Mouse (Mus musculus) kidney, postnatal 10 days (tissue): ENCODE results near the gene Fbxo6.
"Not testable (repeated sequence)": the region's sequence is repeated elsewhere in the genome, so short reads cannot be mapped to it uniquely, and the experiment has no call there.

Source experiments
- DNase-seq: peaks from one replicate; pipeline ENCODE4 v3.0.0; 2021; ENCODE audit warnings: mixed read lengths

Gene Fbxo6

DNA sequence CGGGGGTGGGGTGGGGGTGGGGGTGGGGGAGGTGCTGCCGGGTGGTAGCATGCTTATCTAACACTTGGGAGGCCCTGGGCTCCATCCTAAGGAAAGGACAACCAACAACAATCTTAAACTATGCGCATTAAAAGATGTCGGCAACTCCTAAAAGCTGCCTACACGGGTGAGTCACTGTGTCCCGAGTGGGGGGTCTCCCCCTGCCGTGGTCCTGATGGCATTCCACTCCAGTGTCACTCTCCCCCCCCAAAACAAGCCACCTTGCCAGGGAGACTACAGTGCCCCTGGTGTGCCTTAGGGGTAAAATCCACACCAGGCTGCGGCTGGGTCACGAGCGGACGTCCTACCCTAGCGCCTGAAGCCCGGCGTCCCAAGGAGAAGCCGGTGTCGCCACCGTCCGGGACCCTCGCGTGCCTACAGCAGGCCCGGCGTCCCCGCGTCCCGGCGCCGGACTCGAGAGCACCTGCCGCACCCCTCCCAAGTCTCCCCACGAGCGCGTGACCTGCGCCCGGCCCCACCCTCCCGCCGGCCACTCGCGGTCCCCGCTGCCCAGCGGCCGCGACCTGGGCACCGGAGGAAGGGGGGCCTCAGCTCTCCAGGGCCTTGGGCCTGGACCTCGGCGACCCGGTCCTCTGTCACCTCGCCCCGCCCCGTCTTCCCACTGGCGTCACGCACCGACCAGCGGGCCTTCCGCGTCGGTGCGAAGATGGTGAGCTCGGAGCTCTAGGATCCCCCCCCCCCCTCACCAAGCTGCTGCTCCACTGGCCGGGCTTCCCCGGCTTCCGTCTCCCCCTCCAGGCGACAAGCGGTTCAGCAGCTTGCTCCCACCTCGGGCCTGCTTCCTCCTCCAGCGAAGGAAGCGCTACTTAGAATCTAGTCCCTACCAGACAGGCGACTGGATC is at the start of gene Fbxo6:
TSS of gene Fbxo6 (minus strand) at position 874 of the 902 bp plus-strand sequence.
- DNase-seq: peak; percentile 92

DNA sequence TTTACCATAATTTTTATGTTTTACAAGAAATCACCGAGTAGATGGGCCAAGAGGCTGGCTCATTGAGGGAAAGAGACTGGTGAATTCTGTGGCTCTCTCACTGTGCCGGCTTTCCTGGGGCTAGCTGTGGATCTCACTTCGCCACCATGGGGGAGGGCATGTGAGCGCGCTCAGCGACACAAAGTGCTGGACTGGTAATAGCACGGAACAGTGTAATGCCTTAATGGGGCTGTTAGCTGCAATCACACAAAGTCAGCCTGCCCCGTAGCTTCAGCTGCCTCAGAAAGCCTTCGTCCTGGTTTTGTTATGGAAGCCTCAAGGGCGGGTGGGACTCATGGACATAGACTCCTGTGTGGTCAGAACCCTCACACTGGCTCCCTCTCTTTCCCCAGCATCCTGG is 46.8 kb upstream of the Fbxo6 start:
- DNase-seq: no peak

DNA sequence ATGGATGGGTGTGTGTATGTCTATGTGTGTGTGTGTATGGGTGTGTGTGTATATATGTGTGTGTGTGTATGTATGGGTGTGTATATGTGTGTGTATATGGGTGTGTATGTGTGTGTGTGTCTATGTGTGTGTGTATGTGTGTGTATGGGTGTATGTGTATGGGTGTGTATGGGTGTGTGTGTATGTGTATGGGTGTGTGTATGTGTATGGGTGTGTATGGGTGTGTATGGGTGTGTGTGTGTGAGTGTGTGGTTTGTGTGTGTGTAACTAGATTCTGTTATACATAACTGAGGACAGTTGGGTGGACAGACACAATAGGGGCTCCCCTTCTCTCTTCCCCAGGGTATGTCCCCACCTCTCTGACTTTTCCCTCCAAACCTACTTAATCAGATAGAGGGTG is 42.5 kb upstream of the Fbxo6 start:
- DNase-seq: no peak

DNA sequence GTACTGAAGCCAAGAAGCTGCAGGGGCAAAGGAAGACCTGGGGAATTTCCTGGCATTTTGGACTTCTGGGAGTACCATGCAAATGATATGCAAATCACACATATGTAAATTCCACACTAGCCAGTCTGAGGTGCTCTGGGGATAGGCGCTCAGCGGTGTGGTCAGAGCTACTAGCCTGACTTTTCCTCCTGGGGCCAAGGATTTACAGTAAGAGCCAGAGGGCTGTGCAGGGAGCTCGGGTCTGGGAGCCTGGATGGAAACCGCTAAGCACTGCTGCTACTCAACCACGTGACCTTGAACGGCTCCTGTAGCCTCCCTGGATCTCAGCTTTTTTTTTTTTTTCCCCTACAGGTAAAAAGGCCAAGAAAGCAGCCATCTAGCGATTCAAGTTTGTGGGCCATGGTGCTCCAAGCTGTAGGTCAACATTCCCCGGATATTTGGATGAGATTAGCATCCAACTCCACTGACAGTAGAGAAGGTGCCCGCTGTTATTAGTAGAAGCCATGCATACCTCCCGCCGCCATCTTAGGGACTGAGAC is 40.8 kb upstream of the Fbxo6 start:
- DNase-seq: no peak

DNA sequence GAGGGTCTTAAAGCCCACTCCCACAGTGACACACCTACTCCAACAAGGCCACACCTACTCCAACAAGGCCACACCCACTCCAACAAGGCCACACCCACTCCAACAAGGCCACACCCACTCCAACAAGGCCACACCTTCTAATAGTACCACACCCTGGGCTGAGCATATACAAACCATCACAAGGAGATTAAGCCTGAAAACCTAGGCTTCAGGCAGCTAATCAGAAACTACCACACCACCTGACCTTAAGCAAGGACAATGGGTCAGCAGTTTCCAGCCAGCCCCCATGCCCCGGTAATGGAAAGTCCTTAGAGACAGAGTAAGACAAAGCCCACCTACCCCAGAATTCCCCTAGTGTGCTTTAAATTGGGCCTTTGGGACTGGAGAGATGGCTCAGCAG is 36.8 kb upstream of the Fbxo6 start:
- not testable (repeated sequence) for DNase-seq

DNA sequence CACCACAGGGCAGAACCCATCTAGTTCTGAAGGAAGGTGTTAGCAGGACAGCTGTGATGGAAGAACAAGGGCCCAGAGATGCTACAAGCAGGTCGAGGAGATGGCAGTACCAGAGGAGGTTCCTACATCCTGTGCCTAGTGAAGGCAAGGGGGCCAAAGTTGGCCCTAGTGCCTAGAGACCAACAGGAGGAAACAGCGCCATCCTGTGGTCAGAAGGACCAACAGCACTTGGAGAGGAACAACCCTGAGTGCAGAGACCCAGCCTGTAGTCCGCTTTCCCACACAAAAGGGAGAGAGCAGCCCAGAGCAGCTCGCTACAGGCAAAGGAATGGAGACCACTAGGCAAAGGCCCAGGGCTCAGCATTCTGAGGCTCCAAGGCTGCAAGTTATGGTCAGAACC is 33.9 kb upstream of the Fbxo6 start:
- DNase-seq: no peak

DNA sequence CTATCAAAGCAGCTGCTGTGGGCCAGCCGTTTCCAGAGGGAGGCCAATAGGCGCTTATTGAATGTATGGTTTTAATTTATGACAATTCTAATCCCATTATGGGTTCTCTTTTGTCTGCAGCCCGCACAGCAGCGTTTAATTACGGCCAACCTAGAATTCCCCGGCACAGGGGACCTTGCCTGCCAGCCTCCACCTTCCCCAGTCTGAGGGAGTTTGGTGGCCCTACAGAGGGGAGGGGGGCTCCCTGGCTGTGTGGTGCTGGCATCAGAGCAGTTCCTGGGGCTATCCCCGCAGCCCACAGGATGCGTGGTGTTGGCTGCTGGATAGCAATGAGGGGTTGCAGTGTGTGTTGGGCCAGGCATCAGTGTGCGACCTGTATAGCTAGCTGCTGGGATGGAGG is 32.6 kb upstream of the Fbxo6 start:
- no peak for DNase-seq

DNA sequence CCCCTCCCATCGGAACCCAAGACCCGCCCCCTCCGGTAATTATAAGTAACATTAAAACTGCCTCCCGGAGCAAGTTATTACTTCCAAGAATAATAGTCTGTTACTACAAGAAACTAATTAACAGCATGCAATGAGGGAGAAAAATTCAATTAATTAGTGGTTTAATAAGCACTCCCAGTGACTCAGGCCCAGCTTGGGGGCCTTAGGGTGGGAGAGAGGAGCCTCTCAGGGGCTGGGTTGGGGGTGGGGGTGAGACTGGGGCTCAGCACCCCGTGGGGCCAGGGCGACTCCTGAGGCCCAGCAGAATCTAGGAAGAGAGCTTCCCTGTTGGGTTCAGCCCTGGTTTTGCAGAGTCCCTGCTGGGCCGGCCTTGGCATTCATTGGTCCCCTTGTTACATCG is 30.4 kb upstream of the Fbxo6 start:
- no peak for DNase-seq

DNA sequence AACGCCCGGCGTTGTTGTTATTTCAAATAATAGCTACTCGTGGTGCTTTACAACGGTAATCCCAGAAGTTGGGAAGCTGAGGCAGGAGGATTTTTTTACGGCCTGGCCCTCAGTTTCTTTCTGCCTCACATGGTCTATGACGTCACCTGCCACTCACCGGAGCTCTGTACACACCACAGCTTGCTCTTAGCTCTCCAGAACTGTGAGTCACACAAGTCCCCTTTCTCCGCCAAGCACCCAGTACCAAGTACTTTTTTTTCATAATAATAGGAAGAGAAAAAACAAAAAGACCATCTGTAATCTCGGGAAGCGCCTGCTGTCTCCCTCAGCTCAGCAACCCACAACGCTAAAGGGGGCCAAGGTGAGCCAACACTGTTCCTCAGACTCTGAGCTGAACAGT is 29.5 kb upstream of the Fbxo6 start:
- DNase-seq: no peak

DNA sequence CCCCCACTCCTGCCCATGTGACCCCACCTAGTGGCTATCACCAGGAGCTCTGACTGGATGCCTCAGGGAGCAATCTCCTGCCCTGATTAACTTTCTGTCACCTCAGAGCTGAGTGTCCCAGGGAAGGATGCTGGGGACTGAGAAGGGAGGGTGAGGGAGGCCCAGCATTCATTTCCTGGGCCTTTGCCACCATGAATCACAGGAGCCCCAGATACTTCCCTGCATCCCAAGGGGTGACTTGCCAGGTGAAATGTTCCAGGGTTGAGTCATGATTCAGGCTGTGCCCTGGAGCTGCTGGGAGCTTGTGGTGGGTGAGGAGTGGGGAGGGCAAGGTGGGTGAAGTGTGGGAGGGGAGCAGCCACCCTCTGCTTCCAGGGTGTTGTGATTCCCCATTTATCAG is 25.8 kb upstream of the Fbxo6 start:
- DNase-seq: no peak

DNA sequence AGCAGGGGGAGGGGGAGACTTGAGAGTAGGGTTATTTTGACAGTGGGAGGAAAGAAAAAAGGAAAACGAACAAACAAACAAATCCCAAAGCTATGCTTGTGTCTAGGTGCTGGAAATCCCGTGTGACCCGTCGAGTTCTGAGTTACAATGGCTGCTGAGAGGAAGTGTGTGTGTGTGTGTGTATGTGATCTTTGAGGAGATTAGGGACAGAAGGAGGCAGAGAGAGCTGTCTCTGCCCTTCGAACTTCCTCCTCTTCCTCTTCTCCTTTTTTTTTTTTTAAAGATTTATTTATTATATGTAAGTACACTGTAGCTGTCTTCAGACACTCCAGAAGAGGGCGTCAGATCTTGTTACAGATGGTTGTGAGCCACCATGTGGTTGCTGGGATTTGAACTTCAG is 24.7 kb upstream of the Fbxo6 start:
- DNase-seq: not testable (repeated sequence)

DNA sequence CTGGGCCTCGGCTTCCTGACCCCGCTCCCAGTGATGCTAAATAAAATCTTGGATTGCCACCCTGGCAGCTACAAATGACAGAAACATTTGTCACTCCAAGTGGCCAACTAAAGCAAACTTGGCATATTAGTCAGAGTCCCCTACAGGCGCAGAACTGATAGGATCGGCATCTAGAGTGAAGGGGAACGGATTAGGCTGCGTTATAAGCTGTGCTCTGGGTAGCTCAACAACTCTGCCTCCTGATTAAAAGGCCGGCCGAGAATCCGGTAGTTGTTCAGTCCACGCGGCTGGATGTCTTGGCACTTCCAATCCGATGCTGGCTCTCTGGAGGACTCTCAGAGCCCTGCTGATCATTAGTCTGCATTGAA is 22.5 kb upstream of the Fbxo6 start:
- no peak for DNase-seq

DNA sequence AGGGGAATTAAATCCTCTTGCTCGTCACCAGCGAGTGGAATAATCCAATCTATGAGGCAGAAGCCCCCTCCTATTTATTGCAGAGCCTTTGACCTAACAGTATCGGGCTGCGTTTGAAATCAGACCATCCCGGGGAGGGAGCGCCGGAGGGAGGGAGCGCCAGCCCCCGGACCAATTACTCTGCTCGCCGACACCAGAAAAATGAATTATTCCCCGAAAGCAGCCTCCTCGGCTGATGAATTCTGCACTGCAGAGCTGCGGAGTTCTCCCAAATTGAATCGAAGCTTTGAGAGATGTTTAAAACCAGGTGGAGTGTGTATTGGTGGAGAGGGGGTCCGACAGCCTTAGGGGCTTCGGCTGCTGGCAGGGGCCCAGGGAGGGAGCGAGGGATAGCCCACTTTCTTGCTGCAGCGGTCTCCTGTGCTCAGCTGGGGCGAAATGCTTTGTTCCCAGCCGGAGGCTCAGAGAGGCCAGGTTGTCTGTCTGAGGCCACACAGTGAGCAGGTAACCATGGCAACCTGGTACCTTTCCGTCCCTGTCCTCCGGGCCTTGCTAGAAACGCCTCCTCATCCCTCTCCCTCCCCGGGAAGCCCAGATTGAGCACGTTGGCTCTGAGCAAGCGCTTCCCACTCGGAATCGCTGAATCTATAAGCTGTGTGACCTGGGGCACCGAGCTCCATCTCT is 22.0 kb upstream of the Fbxo6 start:
- no peak for DNase-seq

DNA sequence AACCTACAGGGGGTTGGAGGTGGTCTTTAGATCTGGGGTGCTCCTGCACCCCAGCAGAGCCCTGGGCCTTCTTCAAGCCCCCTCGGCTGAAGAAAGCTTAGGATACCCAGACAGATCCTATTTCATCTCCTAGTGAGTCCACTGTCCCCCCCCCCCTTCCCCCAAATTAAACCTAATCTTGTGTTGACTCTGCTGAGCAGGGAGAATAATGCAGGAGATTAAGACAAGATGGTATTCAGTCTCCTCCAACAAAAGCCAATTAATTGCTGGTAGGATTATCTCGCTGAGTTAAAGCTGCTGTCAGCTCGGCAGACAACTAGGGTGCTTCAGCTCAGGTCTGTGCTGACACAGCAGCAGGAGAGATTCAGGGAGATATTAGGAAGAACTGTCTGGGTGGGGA is 19.3 kb upstream of the Fbxo6 start:
- no peak for DNase-seq

DNA sequence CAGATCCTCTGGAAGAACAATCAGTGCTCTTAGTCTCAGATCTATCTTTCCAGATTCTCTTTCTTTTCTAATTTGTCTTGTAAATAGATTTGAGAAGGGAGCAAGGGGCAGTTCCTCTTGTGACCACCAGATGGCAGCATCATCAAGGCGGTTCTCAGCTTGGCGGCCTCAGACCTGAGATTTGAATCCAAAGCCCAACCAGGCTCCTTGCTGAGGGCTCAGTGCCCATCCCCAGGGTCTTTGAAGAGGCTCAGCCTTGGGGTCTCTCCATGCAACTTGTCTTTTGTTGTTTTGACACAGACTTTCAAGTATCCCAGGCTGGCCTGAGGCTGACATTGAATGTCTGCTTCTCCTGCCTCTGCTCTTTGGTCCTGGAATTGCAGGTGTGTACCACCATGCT is 18.9 kb upstream of the Fbxo6 start:
- DNase-seq: peak; percentile 58

DNA sequence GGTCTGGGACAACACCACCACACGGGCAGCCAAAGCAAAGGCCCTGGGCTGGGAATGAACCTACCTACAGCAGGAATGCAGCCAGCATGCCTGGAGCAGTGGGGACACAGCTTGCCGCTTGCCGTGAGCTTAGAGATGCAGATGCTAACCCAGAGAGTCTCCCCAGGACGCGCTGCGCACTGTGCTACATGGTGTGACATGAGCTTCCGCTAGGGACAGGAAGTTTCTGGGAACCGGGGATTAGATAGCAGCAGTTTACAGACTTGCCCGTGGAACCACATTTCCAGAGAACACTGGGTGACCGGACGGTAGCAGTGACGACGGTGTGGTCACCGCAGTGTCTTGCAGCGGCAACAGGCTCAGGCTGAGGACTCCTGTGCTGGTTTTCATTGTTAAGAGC is 17.6 kb upstream of the Fbxo6 start:
- no peak for DNase-seq

DNA sequence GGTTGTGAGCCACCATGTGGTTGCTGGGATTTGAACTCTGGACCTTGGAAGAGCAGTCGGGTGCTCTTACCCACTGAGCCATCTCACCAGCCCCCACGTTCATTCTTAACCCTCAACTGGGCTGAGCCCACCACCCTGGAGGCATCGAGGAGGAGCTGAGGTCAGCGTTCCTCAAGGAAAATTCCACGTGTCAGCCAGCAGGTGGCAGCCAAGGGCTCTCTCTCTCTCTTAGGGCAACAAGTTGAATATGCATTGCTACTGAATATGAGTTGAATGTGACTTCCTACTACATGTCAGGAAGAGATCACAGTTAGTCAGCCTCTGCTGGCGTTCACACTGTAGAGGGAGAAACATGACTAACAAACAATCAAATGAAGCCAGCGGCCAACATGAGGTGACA is 16.3 kb upstream of the Fbxo6 start:
- peak; percentile 76 for DNase-seq

DNA sequence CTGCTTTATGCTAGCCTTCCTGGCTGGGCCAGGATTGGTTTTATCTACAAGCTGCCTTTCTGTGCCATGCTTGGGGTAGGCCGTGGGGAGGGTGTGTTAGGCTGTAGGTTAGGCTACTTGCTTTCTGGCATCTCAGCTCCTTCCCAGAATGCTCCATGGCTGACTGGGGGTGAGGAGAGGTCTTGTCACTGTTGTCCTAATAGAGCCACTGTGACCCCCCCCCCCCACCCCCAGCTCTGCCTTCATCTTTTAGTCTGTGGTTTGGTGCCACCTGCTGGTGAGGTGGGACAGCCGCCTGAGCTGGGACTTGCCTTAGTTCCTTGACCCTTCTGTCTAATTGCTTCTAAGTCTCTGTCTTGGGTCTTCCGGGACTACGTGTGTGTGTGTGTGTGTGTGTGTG is 15.0 kb upstream of the Fbxo6 start:
- DNase-seq: peak; percentile 87

DNA sequence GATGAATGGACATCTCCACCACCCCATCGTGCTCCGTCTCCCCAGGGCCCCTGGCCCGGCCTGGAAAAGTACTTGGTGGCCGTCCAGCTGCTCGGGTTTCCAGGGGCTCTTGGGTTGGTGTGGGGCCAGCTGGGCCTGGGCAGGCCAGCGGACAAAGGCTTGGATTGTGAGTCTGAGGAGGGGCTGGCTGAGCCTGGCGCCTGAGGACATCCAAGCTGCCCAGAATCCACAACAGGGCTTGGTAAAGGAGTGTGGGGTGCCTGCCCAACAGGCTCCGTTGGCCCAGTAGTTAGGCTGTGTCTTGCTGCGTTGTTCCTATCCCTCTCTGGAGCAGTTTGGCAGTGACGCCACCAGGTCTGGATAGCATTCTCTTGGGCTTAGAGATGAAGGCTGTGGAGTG is 14.5 kb upstream of the Fbxo6 start:
- no peak for DNase-seq

DNA sequence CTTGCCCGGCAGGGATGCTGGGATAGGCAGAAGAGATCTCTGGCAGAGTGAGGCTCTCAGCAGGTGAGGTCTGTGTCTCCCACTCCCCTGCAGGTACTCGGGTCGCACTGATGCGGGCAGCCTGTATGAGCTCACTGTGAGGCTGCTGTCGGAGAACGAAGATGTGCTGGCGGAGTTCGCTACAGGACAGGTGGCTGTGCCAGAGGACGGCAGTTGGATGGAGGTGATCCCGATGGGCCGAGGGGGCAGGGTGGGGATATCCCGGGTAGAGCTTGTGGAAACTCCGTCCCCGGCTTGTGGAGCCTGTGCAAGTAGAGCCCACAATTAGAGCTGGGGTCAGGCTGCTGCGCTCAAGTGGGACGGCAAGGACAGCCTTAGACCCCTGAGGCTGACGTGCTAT is 13.6 kb upstream of the Fbxo6 start:
- DNase-seq: no peak

DNA sequence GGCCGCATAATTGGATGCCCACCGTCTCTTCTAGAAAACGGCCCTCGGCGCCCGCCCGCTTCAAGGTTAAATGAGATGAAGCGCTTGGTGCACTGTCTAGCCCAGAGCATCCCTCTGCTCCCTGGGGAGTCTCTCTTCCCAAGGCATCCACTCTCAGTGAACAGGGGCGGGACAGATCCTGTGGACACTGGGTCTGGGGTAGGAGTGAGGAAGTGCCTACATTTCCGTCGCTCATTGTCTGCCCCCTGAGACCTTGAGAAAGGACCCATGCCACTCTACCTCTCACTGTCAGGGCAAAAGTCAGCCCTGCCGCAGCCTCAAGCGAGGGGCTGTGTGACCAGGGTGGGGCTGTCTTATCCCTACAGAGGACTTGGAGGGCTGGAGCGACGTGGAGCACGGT is 12.5 kb upstream of the Fbxo6 start:
- no peak for DNase-seq

DNA sequence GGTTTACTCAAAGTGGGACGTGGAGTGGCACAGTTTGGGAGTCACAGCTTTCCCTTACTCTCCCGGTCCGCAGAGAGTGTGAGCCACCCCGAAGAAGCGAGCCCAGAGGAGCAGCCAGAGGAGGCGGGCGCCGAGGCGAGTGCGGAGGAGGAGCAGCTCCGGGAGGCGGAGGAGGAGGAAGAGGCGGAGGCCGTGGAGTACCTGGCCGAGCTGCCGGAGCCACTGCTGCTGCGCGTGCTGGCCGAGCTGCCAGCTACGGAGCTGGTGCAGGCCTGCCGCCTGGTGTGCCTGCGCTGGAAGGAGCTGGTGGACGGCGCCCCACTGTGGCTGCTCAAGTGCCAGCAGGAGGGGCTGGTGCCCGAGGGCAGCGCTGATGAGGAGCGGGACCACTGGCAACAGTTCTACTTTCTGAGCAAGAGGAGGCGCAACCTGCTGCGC is 12.1 kb upstream of the Fbxo6 start:
- peak; percentile 86 for DNase-seq

DNA sequence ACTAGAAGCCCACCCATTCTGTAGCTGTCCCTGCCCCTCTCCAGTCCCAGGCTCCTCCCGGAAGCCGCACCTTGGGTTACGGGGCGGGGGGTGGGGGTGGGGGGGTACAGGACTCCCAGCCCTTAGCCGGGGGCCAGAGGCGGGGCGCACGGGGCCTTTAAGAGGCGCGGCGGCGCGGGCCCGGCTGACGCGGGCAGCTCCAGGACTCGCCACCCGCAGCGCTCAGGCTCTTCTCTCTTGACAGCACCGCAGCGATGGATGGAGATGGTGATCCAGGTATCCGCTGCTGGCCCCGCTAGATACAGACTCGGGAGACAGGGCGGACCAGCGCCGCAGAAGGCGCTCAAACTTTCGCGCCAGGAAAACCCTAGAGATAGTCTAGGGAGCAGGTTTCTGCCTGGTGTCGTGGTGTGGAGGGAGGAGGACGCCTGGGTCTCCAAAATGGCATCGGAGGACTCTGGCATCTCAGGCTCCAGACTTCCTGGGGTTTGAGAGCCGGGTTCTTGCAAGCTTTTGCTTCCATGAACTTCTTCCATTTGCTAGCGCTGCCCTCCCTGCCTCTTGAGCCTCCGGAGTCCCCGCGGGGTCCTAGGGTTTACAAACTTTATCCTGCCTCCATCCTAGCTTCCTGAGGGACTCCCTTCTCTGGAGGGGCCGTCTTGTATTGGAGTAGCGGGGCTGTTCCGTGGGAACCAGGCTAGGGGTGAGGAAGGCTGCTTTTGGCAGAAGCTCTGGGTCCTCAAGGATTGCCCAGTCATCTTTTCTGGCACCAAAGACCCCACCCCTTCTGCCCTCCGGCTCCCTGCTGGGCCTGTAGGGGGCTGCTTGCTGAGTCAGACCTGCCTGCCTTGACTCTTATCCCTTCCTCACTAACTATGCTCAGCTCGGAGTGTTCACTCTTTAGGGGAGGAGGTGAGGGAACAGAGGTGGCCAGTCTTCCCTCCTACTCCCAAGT is 8.8 kb upstream of the Fbxo6 start, which contains the start of the genes Fbxo44 and Fbxo2:
TSS of gene Fbxo44 (minus strand) at position 47 of the 955 bp plus-strand sequence.
TSS of gene Fbxo2 (plus strand) at position 186 of the 955 bp plus-strand sequence.
- peak; percentile 57 for DNase-seq
